Mouse (Mus musculus) thymus, postnatal 0 days (tissue): Measurements from ENCODE around the gene Ttll6. TPM values are rescaled to one million over a fixed set of nuclear protein-coding genes. Genes with fewer than 3 reads are reported as not detected.
A peak's percentile ranks its signal among the peaks of the same experiment; 100 is the strongest.
"Not testable (repeated sequence)": the region's sequence is repeated elsewhere in the genome, so short reads cannot be mapped to it uniquely, and the experiment has no call there.

Experiments used
- DNase-seq: peaks from one replicate; pipeline ENCODE4 v3.0.0-alpha.2; 2015; ENCODE audit warnings: low spot score
- polyA plus RNA-seq: library from polyadenylated mRNA; unstranded; fragments of >200 nt; fragmentation: Nextera tagmentation; extraction: Ambion mirVana; gene quantifications from 2 replicates; pipeline ENCODE4 v1.2.1, GENCODE M21; 2015

The Ttll6 gene
- 0.05 and 0.12 TPM in 2 replicates for polyA plus RNA-seq

GRCm38 (mm10) chr11:96133239-96133865, at the start of gene Ttll6:
Gene Ttll6, plus strand, starts transcription at chr11:96133786.
- DNase-seq: peak; percentile 55

- no peak for DNase-seq
These were observed 45.6 kb upstream of the Ttll6 start for GRCm38 (mm10) chr11:96087981-96088380.

- peak; percentile 28 for DNase-seq
These were observed 42.5 kb upstream of the Ttll6 start for GRCm38 (mm10) chr11:96091073-96091472.

- no peak for DNase-seq
These were observed 40.8 kb upstream of the Ttll6 start for GRCm38 (mm10) chr11:96092674-96093291.

GRCm38 (mm10) chr11:96093361-96093760, 40.2 kb upstream of the Ttll6 start:
- peak; percentile 33 for DNase-seq

GRCm38 (mm10) chr11:96108376-96108775, 25.2 kb upstream of the Ttll6 start:
- DNase-seq: no peak

- DNase-seq: not testable (repeated sequence)
These were observed 22.6 kb upstream of the Ttll6 start for GRCm38 (mm10) chr11:96110950-96111349.

- no peak for DNase-seq
These were observed 21.8 kb upstream of the Ttll6 start, which contains the start of gene Calcoco2 for GRCm38 (mm10) chr11:96111751-96112150. Gene Calcoco2, minus strand, starts transcription at chr11:96111964.

GRCm38 (mm10) chr11:96114077-96114476, 19.5 kb upstream of the Ttll6 start:
- no peak for DNase-seq

GRCm38 (mm10) chr11:96115416-96115815, 18.2 kb upstream of the Ttll6 start:
- DNase-seq: no peak

- no peak for DNase-seq
These were observed 17.5 kb upstream of the Ttll6 start for GRCm38 (mm10) chr11:96116116-96116515.

- DNase-seq: not testable (repeated sequence)
These were observed 16.7 kb upstream of the Ttll6 start for GRCm38 (mm10) chr11:96116925-96117324.

GRCm38 (mm10) chr11:96119401-96119800, 14.2 kb upstream of the Ttll6 start:
- no peak for DNase-seq

- DNase-seq: not testable (repeated sequence)
These were observed 10.8 kb upstream of the Ttll6 start for GRCm38 (mm10) chr11:96122806-96123205.

- DNase-seq: no peak
These were observed 9.3 kb upstream of the Ttll6 start for GRCm38 (mm10) chr11:96124052-96124914.

- DNase-seq: no peak
These were observed 3.0 kb upstream of the Ttll6 start for GRCm38 (mm10) chr11:96130606-96131005.

GRCm38 (mm10) chr11:96135847-96136246, 2.3 kb downstream of the Ttll6 start:
- DNase-seq: no peak

- no peak for DNase-seq
These were observed 7.2 kb downstream of the Ttll6 start for GRCm38 (mm10) chr11:96140726-96141175.

- DNase-seq: no peak
These were observed 10.2 kb downstream of the Ttll6 start for GRCm38 (mm10) chr11:96143766-96144165.

GRCm38 (mm10) chr11:96145622-96146270, 12.2 kb downstream of the Ttll6 start:
- peak; percentile 27 for DNase-seq

GRCm38 (mm10) chr11:96147471-96147870, 13.9 kb downstream of the Ttll6 start:
- no peak for DNase-seq
